Mouse (Mus musculus) monocyte, adult 5-6 weeks (primary cell): ENCODE results near the gene Klhl10. TPM values are rescaled to one million over a fixed set of nuclear protein-coding genes. Genes with fewer than 3 reads are reported as not detected.

Experiments used
- ATAC-seq: fragments of 153-309, 156-312 bp; replicated peaks from 2 replicates; pipeline ENCODE4 v1.8.0; 2017; ENCODE audit warnings: mild to moderate bottlenecking; ENCODE audit not compliant: low TSS enrichment, insufficient number of reproducible peaks, severe bottlenecking, poor library complexity, low FRiP score
- total RNA-seq: library from RNA; stranded (forward); fragments of 200-1000, 200-491, 200-594 nt; gene quantifications from 3 replicates; pipeline ENCODE4 v1.2.3, GENCODE M21; 2017

Gene Klhl10
- total RNA-seq, 1 experiment from 2014 or later = not detected

DNA sequence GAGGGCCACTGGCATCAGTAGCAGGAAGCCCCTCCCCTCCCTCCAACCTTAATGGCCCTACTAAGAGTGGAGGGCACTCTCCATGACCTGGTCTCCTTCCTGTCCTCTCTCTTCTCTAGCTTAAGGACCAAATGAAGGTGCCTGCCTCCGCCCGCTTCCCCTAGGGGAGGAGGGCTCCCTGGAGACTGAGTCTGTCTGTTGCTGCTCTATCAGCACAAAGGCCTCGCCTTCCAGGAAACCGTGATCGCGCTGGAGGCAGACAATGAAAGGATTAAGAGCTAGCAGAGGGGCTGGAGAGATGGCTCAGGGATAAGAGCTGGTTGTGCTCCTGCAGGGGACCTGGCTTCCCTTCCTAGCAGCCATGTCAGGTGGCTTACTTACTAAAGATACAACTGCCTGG is 59.6 kb downstream of the Klhl10 start:
- ATAC-seq = no peak

DNA sequence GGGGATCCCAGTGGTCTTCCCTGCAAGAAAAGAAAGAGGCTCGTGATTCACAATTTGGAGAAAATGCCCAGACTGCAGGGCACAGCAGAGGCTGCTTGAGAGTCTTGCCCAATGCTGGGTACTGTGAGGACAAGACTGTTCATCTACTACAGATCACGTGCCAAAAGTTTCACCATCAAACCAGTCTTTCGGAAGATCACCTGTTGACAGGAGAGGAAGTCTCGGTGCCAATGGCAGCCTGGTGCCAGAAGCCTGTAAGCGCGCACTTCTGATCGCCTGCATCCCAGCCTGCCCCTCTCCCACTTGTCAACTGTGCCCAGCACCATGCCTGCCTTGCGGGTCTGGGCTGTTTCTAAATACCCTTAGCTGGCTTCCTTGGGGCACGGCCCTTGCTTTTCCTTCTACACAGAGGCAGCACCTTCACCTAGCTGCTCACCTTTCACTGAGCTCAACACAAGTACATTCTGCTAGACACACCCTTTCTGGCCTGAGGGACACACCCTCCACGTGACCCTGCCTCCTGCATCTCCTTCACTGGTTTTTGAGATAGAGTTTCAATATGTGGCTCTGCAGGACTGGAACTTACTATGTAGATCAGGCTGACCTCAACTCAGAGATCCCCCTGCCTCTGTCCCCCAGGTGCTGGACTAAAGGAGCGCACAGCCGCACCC is 63.4 kb downstream of the Klhl10 start:
- no peak for ATAC-seq

DNA sequence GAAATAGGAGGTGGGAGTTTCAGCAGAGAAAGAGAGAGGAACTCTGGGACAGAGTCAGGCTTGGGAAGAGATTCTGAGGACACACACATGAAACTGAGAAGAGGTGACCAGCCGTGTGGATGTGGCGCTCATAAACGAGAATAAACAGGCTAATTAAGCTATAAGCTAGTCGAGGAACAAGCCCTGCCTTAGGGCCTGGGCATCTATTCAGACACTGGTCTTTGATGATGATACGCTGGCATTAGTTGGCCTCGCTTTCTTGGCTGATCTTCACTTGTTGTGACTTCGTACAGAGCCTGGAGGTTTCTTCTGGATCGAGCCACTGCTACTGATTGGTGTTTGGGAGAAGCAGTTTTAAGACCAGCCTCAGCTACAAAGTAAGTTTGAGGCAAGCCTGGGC is 64.3 kb downstream of the Klhl10 start:
- ATAC-seq = no peak

Other genes with a start within 250 kb of the Klhl10 start
- gene Krt9, start 248.7 kb upstream of the Klhl10 start, total RNA-seq = not detected in 3 replicates
- not detected in 3 replicates for gene Krt14, start 234.4 kb upstream of the Klhl10 start, total RNA-seq
- not detected in 3 replicates for gene Krt16, start 193.0 kb upstream of the Klhl10 start, total RNA-seq
- gene Krt17, start 180.9 kb upstream of the Klhl10 start, total RNA-seq = not detected in 3 replicates
- gene Krt42, start 172.0 kb upstream of the Klhl10 start, total RNA-seq = not detected in 3 replicates
- gene Eif1, start 122.0 kb upstream of the Klhl10 start, total RNA-seq = 374 to 712 TPM (median 492 TPM) in 3 replicates
- gene Gast, start 107.5 kb upstream of the Klhl10 start, total RNA-seq = not detected in 3 replicates
- 1.3 to 2.7 TPM in 2 of 3 replicates, not detected in the other for gene Hap1, start 85.8 kb upstream of the Klhl10 start, total RNA-seq
- 14.7 to 28.8 TPM (median 21.2 TPM) in 3 replicates for gene Jup, start 44.2 kb upstream of the Klhl10 start, total RNA-seq
- 0.64 to 5.3 TPM (median 3.1 TPM) in 3 replicates for gene P3h4, start 27.1 kb upstream of the Klhl10 start, total RNA-seq
- gene Fkbp10, start 26.2 kb upstream of the Klhl10 start, total RNA-seq = 0.57 to 4.4 TPM (median 2.1 TPM) in 3 replicates
- gene Nt5c3b, start 109 bp upstream of the Klhl10 start, total RNA-seq = 8.0 to 38.5 TPM (median 14.4 TPM) in 3 replicates
- 16.4 to 28.5 TPM (median 24.2 TPM) in 3 replicates for gene Klhl11, start 30.8 kb downstream of the Klhl10 start, total RNA-seq
- 104 to 134 TPM (median 105 TPM) in 3 replicates for gene Acly, start 86.1 kb downstream of the Klhl10 start, total RNA-seq
- gene Ttc25, start 103.7 kb downstream of the Klhl10 start, total RNA-seq = 4.4 TPM in 1 of 3 replicates, not detected in the others
- 22.6 to 33.8 TPM (median 25.9 TPM) in 3 replicates for gene Cnp, start 133.0 kb downstream of the Klhl10 start, total RNA-seq
- 49.6 to 69.8 TPM (median 54.5 TPM) in 3 replicates for gene Nkiras2, start 177.3 kb downstream of the Klhl10 start, total RNA-seq
- gene Dnajc7, start 178.3 kb downstream of the Klhl10 start, total RNA-seq = 239 to 305 TPM (median 293 TPM) in 3 replicates